9 mouse cellular contexts compared by ENCODE assay signal in genomic region chr12:108270240-108270919, GRCm38 (mm10). TPM values are rescaled to one million over a fixed set of nuclear protein-coding genes. Genes with fewer than 3 reads are reported as not detected.
DNase-seq lines count a peak whose midpoint lies in the region; ATAC-seq and TF ChIP-seq lines count a peak whose summit lies in the region.
"Had no signal": no experiment of that assay in that cellular context is flagged by ENCODE, and none has a peak within 500 bp of the region (broad histone marks: within the 10 kb centered on the region; RNA-seq: fewer than 3 reads in every experiment).

No protein-coding gene starts in this region.

- no peak overlapping the region for H3K9ac ChIP-seq in liver, postnatal 0 days (replicated peaks)

- H3K9me3 ChIP-seq in liver, postnatal 0 days (ENCODE audit: low read length), result no peaks in the 10 kb centered on the region

- H3K4me3 ChIP-seq in liver, postnatal 0 days (ENCODE audit: low read depth, low read length), result no peak overlapping the region

- TF ChIP-seq EP300 in liver, postnatal 0 days (IDR thresholded peaks at IDR 0.05; ENCODE audit: low read depth), result no peak

- intact Hi-C loops in heart, postnatal 10 days (cut with DNase I), result no loop called here

- H3K27ac ChIP-seq in liver, postnatal 0 days (ENCODE audit: low read depth), result peak overlapping the region; percentile 56; the same call in 1 of the 2 replicates

- peak; percentile 51 for DNase-seq in cerebellum, adult 9-11 months
- DNase-seq in cerebellum, postnatal 4 days (ENCODE audit: low spot score in 2 of 2), result no peak
- DNase-seq in brain, adult 2 months (ENCODE audit: low read depth, low spot score), result peak; percentile 45
- peak; percentile 65 to 73 for DNase-seq in heart, postnatal 10 days
- peak; percentile 58 for DNase-seq in liver, postnatal 0 days
- DNase-seq in testis, postnatal 10 days (ENCODE audit: low spot score), result no peak
- DNase-seq in thymus, postnatal 36 days, result no peak
- DNase-seq in embryo, embryonic 9.5 days (ENCODE audit: extremely low spot score), result no peak

- ATAC-seq in liver, postnatal 0 days, result no peak
- ATAC-seq: lung, postnatal 0 days had no signal

- H3K27me3 ChIP-seq in liver, postnatal 0 days (ENCODE audit: insufficient read depth, low read length), result peaks cover 20% of the 10 kb centered on the region

- H3K4me2 ChIP-seq in liver, postnatal 0 days (ENCODE audit: low read depth, low read length), result peak overlapping the region; percentile 45

- peaks cover 35% of the 10 kb centered on the region for H3K4me1 ChIP-seq in liver, postnatal 0 days (ENCODE audit: insufficient read depth)

- no peaks in the 10 kb centered on the region for H3K36me3 ChIP-seq in liver, postnatal 0 days (replicated peaks; ENCODE audit: insufficient read depth, low read length)

- no peak for TF ChIP-seq CTCF in liver, postnatal 0 days (IDR thresholded peaks at IDR 0.05; ENCODE audit: low read depth)

- WGBS in liver, postnatal 0 days (ENCODE audit: insufficient replicate concordance), result 45% methylated on average over 12 of the region's 13 CpGs

RNA-seq across cellular contexts. Expression of gene Ccdc85c, which starts 4.8 kb away (rescaled TPM):
- total RNA-seq in heart, postnatal 10 days (2021), result 10 to 100 TPM; 32.8 to 34.4 TPM
- polyA plus RNA-seq in liver, postnatal 0 days (2015; fragmentation: Nextera tagmentation; extraction: Ambion mirVana), result 1.5 TPM in 2 replicates

RNA-seq across cellular contexts. Expression of gene Hhipl1, which starts 35.7 kb away (rescaled TPM):
- total RNA-seq in heart, postnatal 10 days (2021), result 1 to 10 TPM; 1.5 to 3.2 TPM
- 0.02 TPM in 1 of 2 replicates, not detected in the other for polyA plus RNA-seq in liver, postnatal 0 days (2015; fragmentation: Nextera tagmentation; extraction: Ambion mirVana)

Comparison
In these comparisons a context has a peak if more than half of its experiments do, and no peak if none do; other contexts are left out.
1. DNase-seq: peak in cerebellum, adult 9-11 months (single experiment), brain, adult 2 months (single experiment), heart, postnatal 10 days (2 of 2) and liver, postnatal 0 days (single experiment); none in cerebellum, postnatal 4 days (0 of 2), testis, postnatal 10 days (single experiment), thymus, postnatal 36 days (0 of 2) and embryo, embryonic 9.5 days (single experiment).